Mouse (Mus musculus) heart, adult 2 months (tissue): ENCODE measurements at regions not wholly inside any gene's neighbourhood (a gene's known extent, or its start where the extent isn't known, plus 50 kb on each side); places are given as distances from the start of the nearest gene placed in this dataset.

Experiments used
- DNase-seq, 2 experiments: peaks; one replicate each; pipeline ENCODE4 v3.0.0; 2021
- H3K27ac ChIP-seq: fragments of 200-600 bp; 2 replicates; pipeline ENCODE4 v1.8.1; 2022
- H3K27me3 ChIP-seq: fragments of 200-500 bp; 2 replicates; pipeline ENCODE4 v1.6.1; 2012; ENCODE audit warnings: mild to moderate bottlenecking, low read length, inconsistent platforms, mixed read lengths; ENCODE audit not compliant: control insufficient read depth, insufficient read depth
- H3K36me3 ChIP-seq: fragments of 200-500 bp; 2 replicates; pipeline ENCODE4 v1.6.1; 2012; ENCODE audit warnings: low read length, inconsistent platforms; ENCODE audit not compliant: control insufficient read depth, insufficient read depth
- H3K4me1 ChIP-seq: fragments of 200-500 bp; 2 replicates; pipeline ENCODE4 v1.6.1; 2011; ENCODE audit warnings: low read length; ENCODE audit not compliant: control insufficient read depth, insufficient read depth
- H3K4me3 ChIP-seq: fragments of 200-600 bp; 2 replicates; pipeline ENCODE4 v1.8.1; 2022
- H3K79me2 ChIP-seq: fragments of 200-500 bp; replicated peaks from 2 replicates; pipeline ENCODE4 v1.6.1; 2012; ENCODE audit warnings: mild to moderate bottlenecking, inconsistent platforms, low read length, moderate library complexity, mixed read lengths; ENCODE audit not compliant: control insufficient read depth, insufficient read depth
- H3K9ac ChIP-seq: fragments of 200-500 bp; 2 replicates; pipeline ENCODE4 v1.6.1; 2012; ENCODE audit warnings: low read depth, mild to moderate bottlenecking, control low read depth, inconsistent platforms, low read length, mixed read lengths
- CTCF ChIP-seq: fragments of 200-600 bp; IDR thresholded peaks from 2 replicates; pipeline ENCODE4 v1.8.1; 2022; ENCODE audit warnings: antibody characterized with exemption, mild to moderate bottlenecking, moderate library complexity
- EP300 ChIP-seq: fragments of 200-500 bp; IDR thresholded peaks from 2 replicates; pipeline ENCODE4 v1.6.1; 2011; ENCODE audit warnings: low read depth, low read length, control low read depth; ENCODE audit not compliant: insufficient read depth
- POLR2A ChIP-seq: fragments of 200-500 bp; IDR thresholded peaks from 2 replicates; pipeline ENCODE4 v1.6.1; 2011; ENCODE audit warnings: mild to moderate bottlenecking, low read depth, low read length, control low read depth; ENCODE audit not compliant: insufficient read depth
- WGBS: fragments of 180-500 bp; shearing (Covaris S2); methylation state at CpG from one replicate; pipeline ENCODE4 v1.1.7; 2018; 5-methylcytosine and 5-hydroxymethylcytosine counted together
- intact Hi-C: fragments of 180-260 bp; cut with DNase I; formaldehyde crosslinking; loops from one replicate; pipeline ENCODE4 v1.15.1; 2025

GRCm38 (mm10) chr1:186189390-186189789 is 72.3 kb upstream of the Lyplal1 start:
- Histone ChIP-seq H3K4me3 (no peak overlapping the region), H3K27me3 (no peaks in the 10 kb centered on the region), H3K4me1 (no peaks in the 10 kb centered on the region; the same call in 1 of the 2 replicates), H3K9ac (no peak overlapping the region), H3K36me3 (no peaks in the 10 kb centered on the region), H3K79me2 (no peaks in the 10 kb centered on the region), H3K27ac (no peak overlapping the region)
- no peak for TF ChIP-seq POLR2A
- TF ChIP-seq EP300 = no peak
- TF ChIP-seq CTCF = no peak
- DNase-seq = peak; percentile 46 to 53
- intact Hi-C loops = no loop called here
- WGBS = 67% methylated on average over 11 of the region's 11 CpGs

GRCm38 (mm10) chr1:186187372-186187771 is 70.3 kb upstream of the Lyplal1 start:
- no peak overlapping the region for H3K4me3 ChIP-seq
- intact Hi-C loops = no loop called here
- H3K36me3 ChIP-seq = no peaks in the 10 kb centered on the region
- 94% methylated on average over 5 of the region's 5 CpGs for WGBS
- no peaks in the 10 kb centered on the region for H3K79me2 ChIP-seq
- peaks cover 3% of the 10 kb centered on the region for H3K4me1 ChIP-seq
- no peak overlapping the region for H3K9ac ChIP-seq
- H3K27ac ChIP-seq = no peak overlapping the region
- H3K27me3 ChIP-seq = no peaks in the 10 kb centered on the region
- DNase-seq = no peak
- TF ChIP-seq CTCF (no peak), POLR2A (no peak), EP300 (no peak)

- TF ChIP-seq CTCF (no peak), POLR2A (no peak), EP300 (no peak)
- Histone ChIP-seq H3K27me3 (no peaks in the 10 kb centered on the region), H3K4me3 (no peak overlapping the region; the same call in 1 of the 2 replicates), H3K9ac (no peak overlapping the region), H3K36me3 (no peaks in the 10 kb centered on the region), H3K27ac (no peak overlapping the region), H3K4me1 (peaks cover 3% of the 10 kb centered on the region), H3K79me2 (no peaks in the 10 kb centered on the region)
- intact Hi-C loops = loop anchor here (2.0 kb wide), 1 partner anchor 530 kb away; no protein-coding TSS in a partner anchor
- 84% methylated on average over 8 of the region's 8 CpGs for WGBS
- DNase-seq = no peak
Measured at GRCm38 (mm10) chr1:186183204-186183651, 66.1 kb upstream of the Lyplal1 start.

- 34% methylated on average over 23 of the region's 23 CpGs for WGBS
- Histone ChIP-seq H3K79me2 (no peaks in the 10 kb centered on the region), H3K4me3 (peak overlapping the region; percentile 24; the same call in 1 of the 2 replicates)
Measured at GRCm38 (mm10) chr1:186182498-186183203, 65.5 kb upstream of the Lyplal1 start.

GRCm38 (mm10) chr1:186177019-186177418 is 59.9 kb upstream of the Lyplal1 start:
- Histone ChIP-seq H3K4me3 (no peak overlapping the region), H3K27me3 (no peaks in the 10 kb centered on the region), H3K27ac (no peak overlapping the region), H3K36me3 (no peaks in the 10 kb centered on the region), H3K9ac (no peak overlapping the region), H3K4me1 (no peaks in the 10 kb centered on the region), H3K79me2 (no peaks in the 10 kb centered on the region)
- WGBS = 59% methylated on average over 3 of the region's 3 CpGs
- intact Hi-C loops = no loop called here
- TF ChIP-seq POLR2A = no peak
- no peak for TF ChIP-seq EP300
- TF ChIP-seq CTCF = no peak
- no peak for DNase-seq

More at GRCm38 (mm10) chr1:186182498-186183203, 65.5 kb upstream of the Lyplal1 start:
- Histone ChIP-seq H3K27me3 (no peaks in the 10 kb centered on the region), H3K9ac (peak overlapping the region; percentile 39; the same call in 1 of the 2 replicates), H3K36me3 (no peaks in the 10 kb centered on the region), H3K27ac (peak overlapping the region; percentile 23; the same call in 1 of the 2 replicates), H3K4me1 (peaks cover 3% of the 10 kb centered on the region)
- intact Hi-C loops = loop anchor here (2.0 kb wide), 1 partner anchor 530 kb away; no protein-coding TSS in a partner anchor
- peak; percentile 43 to 47 for DNase-seq
- TF ChIP-seq CTCF (peak; percentile 76), EP300 (0 out of 2 replicates have a peak, but pooled peaks have one; percentile 9), POLR2A (no peak)

GRCm38 (mm10) chr1:186173472-186174014 is 56.4 kb upstream of the Lyplal1 start:
- H3K36me3 ChIP-seq = no peaks in the 10 kb centered on the region

More at GRCm38 (mm10) chr1:186173472-186174014, 56.4 kb upstream of the Lyplal1 start:
- no peak for TF ChIP-seq POLR2A
- Histone ChIP-seq H3K4me3 (no peak overlapping the region), H3K27me3 (no peaks in the 10 kb centered on the region), H3K79me2 (no peaks in the 10 kb centered on the region), H3K27ac (no peak overlapping the region), H3K9ac (no peak overlapping the region), H3K4me1 (no peaks in the 10 kb centered on the region)
- DNase-seq = no peak
- intact Hi-C loops = no loop called here
- WGBS = 66% methylated on average over 8 of the region's 8 CpGs
